Mouse (Mus musculus): ENCODE measurements around the gene Hoxa13.

Hoxa13 gene

GRCm38 (mm10) chr6:52221337-52221992 is 39.2 kb downstream of the Hoxa13 start, which contains the start of gene Hoxa7:
Gene Hoxa7, minus strand, starts transcription at chr6:52221854.
- DNase-seq = peak; percentile 92

- peak in 1 of 2 experiments; percentile 40 for DNase-seq
Observed at GRCm38 (mm10) chr6:52220865-52221310, 39.8 kb downstream of the Hoxa13 start.

- DNase-seq = peak; percentile 25 to 46
Observed at GRCm38 (mm10) chr6:52220003-52220864, 40.4 kb downstream of the Hoxa13 start.

GRCm38 (mm10) chr6:52219234-52219942 is 41.3 kb downstream of the Hoxa13 start:
- no peak for DNase-seq

- peak; percentile 44 to 49 for DNase-seq
Observed at GRCm38 (mm10) chr6:52218643-52219215, 42.0 kb downstream of the Hoxa13 start.

GRCm38 (mm10) chr6:52217895-52218642 is 42.6 kb downstream of the Hoxa13 start:
- peak in 1 of 2 experiments; percentile 13 for DNase-seq

GRCm38 (mm10) chr6:52217459-52217768 is 43.3 kb downstream of the Hoxa13 start:
- DNase-seq = no peak

- DNase-seq = no peak
Observed at GRCm38 (mm10) chr6:52216691-52217458, 43.8 kb downstream of the Hoxa13 start.

- no peak for DNase-seq
Observed at GRCm38 (mm10) chr6:52215771-52216535, 44.7 kb downstream of the Hoxa13 start.

- DNase-seq = no peak
Observed at GRCm38 (mm10) chr6:52215070-52215469, 45.6 kb downstream of the Hoxa13 start.

GRCm38 (mm10) chr6:52214271-52214670 is 46.4 kb downstream of the Hoxa13 start:
- no peak for DNase-seq

- no peak for DNase-seq
Observed at GRCm38 (mm10) chr6:52213119-52213986, 47.3 kb downstream of the Hoxa13 start, which contains the start of the genes Hoxa3 and Gm28308. Gene Hoxa3, minus strand, starts transcription at chr6:52213336. Gene Gm28308, minus strand, starts transcription at chr6:52213339.

GRCm38 (mm10) chr6:52212556-52213118 is 48.0 kb downstream of the Hoxa13 start:
- no peak for DNase-seq

- DNase-seq = no peak
Observed at GRCm38 (mm10) chr6:52211961-52212360, 48.7 kb downstream of the Hoxa13 start.

GRCm38 (mm10) chr6:52211170-52211935 is 49.3 kb downstream of the Hoxa13 start:
- DNase-seq = peak; percentile 76 to 79

- DNase-seq = no peak
Observed at GRCm38 (mm10) chr6:52209685-52210046, 51.0 kb downstream of the Hoxa13 start.

GRCm38 (mm10) chr6:52208868-52209684 is 51.6 kb downstream of the Hoxa13 start:
- DNase-seq = no peak
